ENCODE assay signal across 8 mouse cellular contexts in genomic region chrX:163957803-163958466, GRCm38 (mm10). TPM values are rescaled to one million over a fixed set of nuclear protein-coding genes. Genes with fewer than 3 reads are reported as not detected.
DNase-seq lines count a peak whose midpoint lies in the region; ATAC-seq lines count a peak whose summit lies in the region.

No protein-coding gene starts in this region.

- peak overlapping the region; percentile 91 for H3K27ac ChIP-seq in intestine, embryonic 14.5 days (ENCODE audit: low read depth)
- H3K27ac ChIP-seq in liver, embryonic 12.5 days: peak overlapping the region; percentile 97

- peak; percentile 9 to 15 for DNase-seq in left cerebral cortex, adult 8-10 months (ENCODE audit: low spot score in 2 of 2)
- DNase-seq in left cerebral cortex, adult 11 months (ENCODE audit: low spot score): no peak
- peak; percentile 67 for DNase-seq in gastrocnemius, postnatal 14 days
- peak; percentile 78 for DNase-seq in intestine, embryonic 14.5 days (ENCODE audit: low spot score)
- DNase-seq in spleen, postnatal 36 days (ENCODE audit: low spot score in 2 of 2): peak; percentile 67 to 79

- no peaks in the 10 kb centered on the region for H3K4me1 ChIP-seq in intestine, embryonic 14.5 days (replicated peaks; ENCODE audit: control insufficient read depth, insufficient read depth, low read length)
- H3K4me1 ChIP-seq in liver, embryonic 12.5 days: peaks cover 16% of the 10 kb centered on the region; the same call in 1 of the 2 replicates

- peak; percentile 78 for ATAC-seq in common myeloid progenitor, adult 5-6 weeks (replicated peaks; ENCODE audit: low read depth, poor library complexity, severe bottlenecking)
- ATAC-seq in intestine, embryonic 14.5 days (replicated peaks; ENCODE audit: low FRiP score, low TSS enrichment, low read depth): peak; percentile 95
- peak; percentile 92 for ATAC-seq in liver, embryonic 12.5 days
- ATAC-seq in monocyte, adult 5-6 weeks (replicated peaks; ENCODE audit: insufficient number of reproducible peaks, low FRiP score, low TSS enrichment, poor library complexity, severe bottlenecking): peak; percentile 76

- H3K9me3 ChIP-seq in intestine, embryonic 14.5 days (ENCODE audit: control insufficient read depth, low read length): no peaks in the 10 kb centered on the region
- H3K9me3 ChIP-seq in liver, embryonic 12.5 days (replicated peaks): no peaks in the 10 kb centered on the region

- no peaks in the 10 kb centered on the region for H3K27me3 ChIP-seq in intestine, embryonic 14.5 days (replicated peaks; ENCODE audit: control insufficient read depth, insufficient read depth, low read length)
- H3K27me3 ChIP-seq in liver, embryonic 12.5 days (replicated peaks): no peaks in the 10 kb centered on the region

- intact Hi-C loops in gastrocnemius, postnatal 14 days (cut with DNase I; ENCODE audit: low total_unique reads): no loop called here

- H3K4me2 ChIP-seq in intestine, embryonic 14.5 days (ENCODE audit: low read length): peak overlapping the region; percentile 47
- H3K4me2 ChIP-seq in liver, embryonic 12.5 days: peak overlapping the region; percentile 73

- peaks cover 26% of the 10 kb centered on the region for H3K36me3 ChIP-seq in intestine, embryonic 14.5 days (ENCODE audit: control insufficient read depth, insufficient read depth, low read length)
- peaks cover 35% of the 10 kb centered on the region for H3K36me3 ChIP-seq in liver, embryonic 12.5 days

- H3K9ac ChIP-seq in intestine, embryonic 14.5 days (ENCODE audit: low read length): peak overlapping the region; percentile 77
- H3K9ac ChIP-seq in liver, embryonic 12.5 days: peak overlapping the region; percentile 85

- H3K4me3 ChIP-seq in intestine, embryonic 14.5 days (ENCODE audit: low read depth, low read length): peak overlapping the region; percentile 48
- H3K4me3 ChIP-seq in liver, embryonic 12.5 days: peak overlapping the region; percentile 75

- 14% methylated on average over 35 of the region's 67 CpGs for WGBS in intestine, embryonic 14.5 days
- WGBS in liver, embryonic 12.5 days (ENCODE audit: insufficient replicate concordance): 10% methylated on average over 52 of the region's 67 CpGs

RNA-seq across cellular contexts. Expression of gene Zrsr2, which starts 0.5 kb away (rescaled TPM):
- total RNA-seq in left cerebral cortex, adult 8-10 months (2022): 10 to 100 TPM; 30.5 to 54.2 (median 43.9) TPM
- 46.9 and 64.7 TPM in 2 replicates for total RNA-seq in common myeloid progenitor, adult 5-6 weeks (2017)
- 10 to 100 TPM; 13.2 to 14.3 TPM for total RNA-seq in gastrocnemius, postnatal 14 days (2021)
- polyA plus RNA-seq in intestine, embryonic 14.5 days (2014; fragmentation: Nextera tagmentation; extraction: Ambion mirVana): 46.2 and 49.3 TPM in 2 replicates
- polyA plus RNA-seq in liver, embryonic 12.5 days (2016; fragmentation: Nextera tagmentation; extraction: Ambion mirVana): 25.5 and 32.2 TPM in 2 replicates
- total RNA-seq in monocyte, adult 5-6 weeks (2017): 45.9 to 89.8 TPM (median 70.6 TPM) in 3 replicates

RNA-seq across cellular contexts. Expression of gene Ap1s2, which starts 49.1 kb away (rescaled TPM):
- 10 to 100 TPM; 39.1 to 45.2 (median 42.7) TPM for total RNA-seq in left cerebral cortex, adult 8-10 months (2022)
- 9.3 and 16.7 TPM in 2 replicates for total RNA-seq in common myeloid progenitor, adult 5-6 weeks (2017)
- total RNA-seq in gastrocnemius, postnatal 14 days (2021): 10 to 100 TPM; 23.0 to 23.9 TPM
- 27.4 and 27.6 TPM in 2 replicates for polyA plus RNA-seq in intestine, embryonic 14.5 days (2014; fragmentation: Nextera tagmentation; extraction: Ambion mirVana)
- polyA plus RNA-seq in liver, embryonic 12.5 days (2016; fragmentation: Nextera tagmentation; extraction: Ambion mirVana): 6.0 and 6.2 TPM in 2 replicates
- total RNA-seq in monocyte, adult 5-6 weeks (2017): 103 to 180 TPM (median 145 TPM) in 3 replicates
